9 mouse cellular contexts compared by ENCODE assay signal in the genomic region with DNA sequence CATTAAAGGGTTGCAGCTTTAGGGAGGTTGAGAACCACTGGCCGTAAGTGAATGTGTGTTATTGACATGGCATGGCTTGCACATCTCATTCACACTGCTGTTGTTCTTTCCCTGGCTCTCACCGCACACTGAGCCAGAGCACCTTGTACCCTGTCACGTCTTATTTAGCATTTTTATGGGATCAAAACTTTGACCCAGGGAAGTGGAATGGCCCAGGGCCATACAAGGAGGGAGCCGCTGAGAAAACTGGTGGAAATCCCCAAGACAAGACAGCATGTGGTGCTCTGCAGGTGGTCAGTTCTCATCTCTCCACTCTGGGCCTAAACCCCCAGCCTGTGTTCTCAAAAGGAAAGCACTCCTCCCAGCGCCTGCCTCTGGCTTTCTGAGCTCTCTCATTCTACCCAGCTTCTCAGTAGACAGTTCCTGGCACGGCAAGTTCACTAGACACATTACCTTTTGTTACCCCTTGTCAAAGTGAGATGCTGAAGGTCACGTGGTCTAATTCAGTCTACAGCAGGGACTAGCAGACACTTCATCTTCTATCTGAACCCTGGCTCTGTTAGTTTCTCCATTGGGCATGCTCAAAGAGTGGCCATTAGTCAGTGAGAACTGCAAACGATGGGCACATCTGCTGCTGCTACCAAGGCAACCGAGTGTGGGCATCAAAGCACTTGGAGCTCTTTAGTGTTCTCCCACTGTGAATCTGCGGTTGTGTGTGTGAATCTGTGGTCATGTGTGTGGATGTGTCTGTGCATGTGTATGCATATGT.
DNase-seq lines count a peak whose midpoint lies in the region; ATAC-seq and TF ChIP-seq lines count a peak whose summit lies in the region.
"Had no signal": no experiment of that assay in that cellular context is flagged by ENCODE, and none has a peak within 500 bp of the region (broad histone marks: within the 10 kb centered on the region; RNA-seq: fewer than 3 reads in every experiment).

No protein-coding gene starts in this region.

- WGBS in hindbrain, postnatal 0 days, result 20% methylated on average over 10 of the region's 10 CpGs
- 35% methylated on average over 10 of the region's 10 CpGs for WGBS in midbrain, embryonic 15.5 days

- H3K4me1 ChIP-seq in hindbrain, postnatal 0 days (ENCODE audit: insufficient read depth, low read length), result peaks cover 18% of the 10 kb centered on the region
- H3K4me1 ChIP-seq in midbrain, embryonic 15.5 days, result peaks cover 25% of the 10 kb centered on the region

- no peak for TF ChIP-seq CTCF in hindbrain, postnatal 0 days (IDR thresholded peaks at IDR 0.05; ENCODE audit: low read depth)

- peak overlapping the region; percentile 67 for H3K27ac ChIP-seq in hindbrain, postnatal 0 days
- peak overlapping the region; percentile 22; the same call in 1 of the 2 replicates for H3K27ac ChIP-seq in midbrain, embryonic 15.5 days

- H3K27me3 ChIP-seq in hindbrain, postnatal 0 days (ENCODE audit: insufficient read depth, low read length), result no peaks in the 10 kb centered on the region
- H3K27me3 ChIP-seq in midbrain, embryonic 15.5 days (replicated peaks), result no peaks in the 10 kb centered on the region

- ATAC-seq in hindbrain, postnatal 0 days, result peak; percentile 90
- peak; percentile 46 for ATAC-seq in midbrain, embryonic 15.5 days (replicated peaks)

- no peaks in the 10 kb centered on the region for H3K9me3 ChIP-seq in hindbrain, postnatal 0 days (ENCODE audit: low read length)
- no peaks in the 10 kb centered on the region for H3K9me3 ChIP-seq in midbrain, embryonic 15.5 days

- DNase-seq in embryo, embryonic 11 days, result peak; percentile 20
- no peak for DNase-seq in embryo, embryonic 10 days (ENCODE audit: low spot score)
- peak; percentile 28 for DNase-seq in ZHBTc4 (ENCODE audit: low read depth, low spot score)
- DNase-seq in hindbrain, postnatal 0 days (ENCODE audit: low spot score), result peak; percentile 84
- DNase-seq in heart, adult 9 months (ENCODE audit: low spot score in 2 of 2), result no peak
- no peak for DNase-seq in adrenal gland, postnatal 10 days
- DNase-seq in cerebellum, postnatal 4 days (ENCODE audit: low spot score in 2 of 2), result no peak
- DNase-seq: cerebellum, adult 11 months had no signal

- H3K4me2 ChIP-seq in hindbrain, postnatal 0 days (ENCODE audit: low read depth, low read length), result no peak overlapping the region
- H3K4me2 ChIP-seq in midbrain, embryonic 15.5 days, result no peak overlapping the region

- no peak overlapping the region for H3K4me3 ChIP-seq in hindbrain, postnatal 0 days (ENCODE audit: low read length)
- no peak overlapping the region for H3K4me3 ChIP-seq in midbrain, embryonic 15.5 days

- H3K36me3 ChIP-seq in hindbrain, postnatal 0 days (ENCODE audit: insufficient read depth, low read length), result no peaks in the 10 kb centered on the region
- H3K36me3 ChIP-seq in midbrain, embryonic 15.5 days (replicated peaks), result no peaks in the 10 kb centered on the region

- no peak overlapping the region for H3K9ac ChIP-seq in hindbrain, postnatal 0 days (replicated peaks; ENCODE audit: low read length)
- no peak overlapping the region for H3K9ac ChIP-seq in midbrain, embryonic 15.5 days

Comparison
In these comparisons a context has a peak if more than half of its experiments do, and no peak if none do; other contexts are left out.
1. DNase-seq: peak in embryo, embryonic 11 days (single experiment), ZHBTc4 (single experiment) and hindbrain, postnatal 0 days (single experiment); none in embryo, embryonic 10 days (single experiment), heart, adult 9 months (0 of 2), adrenal gland, postnatal 10 days (single experiment) and cerebellum, postnatal 4 days (0 of 2).